Mouse (Mus musculus) spleen, postnatal 4 days (tissue): ENCODE measurements around the gene Gm20498.
A peak's percentile ranks its signal among the peaks of the same experiment; 100 is the strongest.
"Not testable (repeated sequence)": the region's sequence is repeated elsewhere in the genome, so short reads cannot be mapped to it uniquely, and the experiment has no call there.

Source experiments
- DNase-seq, 2 experiments: peaks; one replicate each; pipeline ENCODE4 v3.0.0; 2022; ENCODE audit warnings: low spot score in 2 of 2

Gm20498 gene

DNA sequence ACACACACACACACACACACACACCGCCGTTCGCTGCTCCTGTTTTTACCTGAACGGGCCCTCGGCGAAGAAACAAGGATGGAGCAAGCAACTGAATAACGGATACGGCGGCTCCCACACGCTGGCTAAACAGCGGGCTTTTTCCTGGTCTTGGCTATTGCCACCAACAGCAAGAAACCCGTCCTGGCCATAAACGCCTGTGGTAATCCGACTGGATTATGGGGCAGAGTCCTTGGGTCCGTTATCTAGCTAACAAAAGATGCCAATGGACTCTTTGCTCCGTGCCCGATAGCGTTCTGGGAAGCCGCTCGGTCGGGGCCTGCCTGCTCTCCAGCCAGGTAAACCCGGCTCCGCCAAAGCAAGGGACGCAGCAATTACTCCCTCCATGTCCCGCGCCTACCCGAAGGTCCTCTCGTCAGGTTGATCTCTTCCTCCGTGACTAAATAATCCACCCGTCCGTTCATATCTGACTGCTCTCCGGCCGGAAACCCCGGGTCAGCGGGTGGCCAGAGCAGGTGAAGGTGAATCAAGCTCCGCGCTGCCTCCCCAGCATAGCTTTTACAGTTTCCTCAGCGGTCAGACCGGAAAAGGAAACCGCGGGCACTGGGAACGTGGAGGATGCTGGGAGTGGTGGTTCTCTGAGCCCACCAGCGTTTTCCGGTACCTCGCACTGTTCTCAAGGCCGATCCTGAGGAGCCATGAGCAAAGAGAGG lies at the start of gene Gm20498, which contains the start of gene Synj2bp:
Gene Gm20498 (minus strand): TSS at position 590 of the 713 bp plus-strand sequence.
Gene Synj2bp (minus strand): TSS at position 596 of the 713 bp plus-strand sequence.
- peak; percentile 74 to 85 for DNase-seq

DNA sequence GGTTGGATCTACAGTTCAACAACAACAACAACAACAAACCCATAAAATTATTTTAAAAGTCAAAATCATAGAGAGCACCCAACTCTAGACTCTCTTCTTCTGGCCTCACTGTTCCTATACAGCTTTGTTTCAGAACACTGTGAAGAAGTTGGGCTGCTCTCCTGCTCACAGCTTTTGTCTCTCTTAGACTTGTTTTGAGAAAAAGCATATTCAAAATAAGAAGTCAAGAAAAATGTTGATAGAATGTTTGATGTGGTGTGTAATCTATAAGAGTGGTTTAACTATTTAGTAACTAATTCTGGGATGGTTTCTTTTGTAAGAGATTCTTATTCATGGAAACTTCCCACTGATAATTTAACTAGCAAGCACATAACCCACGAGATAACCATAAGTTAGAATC lies 35.7 kb upstream of the Gm20498 start, which contains the start of gene Adam21:
Gene Adam21 (minus strand): TSS at position 101 of the 400 bp plus-strand sequence.
- no peak for DNase-seq

DNA sequence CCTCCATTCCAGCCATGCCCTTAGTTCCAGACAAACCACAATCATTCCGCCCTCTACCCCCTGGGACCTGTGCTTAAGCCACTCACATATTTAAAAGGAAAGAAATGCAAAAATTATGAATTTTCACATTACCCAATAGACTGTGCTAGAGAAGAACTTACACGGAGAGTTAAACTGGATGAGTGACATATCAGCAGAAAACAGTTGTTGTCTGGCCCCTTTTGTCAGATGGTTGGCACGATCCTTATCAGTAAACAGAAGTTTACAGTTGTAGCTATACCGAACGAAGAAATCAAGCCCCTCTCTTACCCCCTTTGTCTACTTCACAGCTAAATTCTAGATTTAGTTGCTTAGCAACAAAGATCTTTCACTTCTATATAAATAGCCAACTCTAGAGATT lies 35.2 kb upstream of the Gm20498 start:
- DNase-seq = no peak

DNA sequence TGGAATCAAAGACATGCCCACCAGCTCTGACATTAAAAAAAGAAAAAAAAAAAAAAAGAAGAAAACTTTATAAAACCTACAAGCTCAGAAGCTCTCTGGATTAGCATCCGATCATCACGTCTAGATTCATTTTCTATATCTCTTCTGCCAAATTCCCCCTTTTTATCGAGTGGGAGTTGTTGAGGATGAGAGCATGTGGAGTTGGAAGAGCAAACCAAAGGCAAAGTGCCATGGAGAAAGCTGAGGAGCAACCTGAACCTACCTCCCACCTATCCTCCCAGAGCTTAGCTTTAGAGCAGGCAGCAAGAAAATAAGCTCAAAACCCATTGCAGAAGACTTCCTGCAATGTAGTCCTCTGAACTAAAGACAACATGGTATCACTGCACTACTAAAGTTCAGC lies 31.5 kb upstream of the Gm20498 start:
- DNase-seq = no peak

DNA sequence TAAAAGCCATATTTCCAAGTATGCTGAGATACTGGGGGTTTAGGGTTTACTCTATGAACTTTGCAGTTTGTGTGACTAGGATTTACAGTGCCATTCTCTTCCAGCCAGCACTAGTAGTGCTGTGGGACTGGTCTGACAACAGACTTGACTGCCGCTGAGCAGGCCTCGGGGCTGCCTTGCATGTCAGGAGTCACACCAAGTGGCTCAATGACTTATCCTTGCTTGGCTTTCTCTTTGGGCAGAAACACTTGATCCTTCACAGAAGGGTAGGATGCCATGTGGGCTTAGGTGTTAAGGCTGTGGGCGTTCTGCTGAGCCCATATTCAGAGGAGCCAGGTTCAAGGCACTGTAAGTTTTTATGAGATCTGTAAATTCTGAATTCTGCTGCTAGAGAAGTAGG lies 16.6 kb upstream of the Gm20498 start:
- DNase-seq = no peak

DNA sequence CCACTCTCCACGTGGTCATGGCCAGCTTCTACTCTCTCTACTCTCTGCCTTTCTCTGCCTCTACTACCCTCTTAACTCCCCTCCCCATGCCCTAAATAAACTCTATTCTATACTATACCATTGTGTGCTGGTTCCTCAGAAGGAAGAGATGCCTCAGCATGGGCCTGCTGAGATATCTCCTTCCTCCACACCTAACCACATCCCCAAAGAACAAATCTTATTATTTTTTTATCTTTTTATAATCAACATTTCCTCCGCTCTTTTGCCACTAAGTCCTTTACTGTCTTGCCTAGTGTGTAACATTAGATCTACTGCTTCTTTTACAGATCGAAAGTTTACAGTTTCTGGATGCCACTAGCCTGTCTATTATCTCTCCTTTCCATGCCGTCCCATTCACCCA lies 14.5 kb upstream of the Gm20498 start:
- no peak for DNase-seq

DNA sequence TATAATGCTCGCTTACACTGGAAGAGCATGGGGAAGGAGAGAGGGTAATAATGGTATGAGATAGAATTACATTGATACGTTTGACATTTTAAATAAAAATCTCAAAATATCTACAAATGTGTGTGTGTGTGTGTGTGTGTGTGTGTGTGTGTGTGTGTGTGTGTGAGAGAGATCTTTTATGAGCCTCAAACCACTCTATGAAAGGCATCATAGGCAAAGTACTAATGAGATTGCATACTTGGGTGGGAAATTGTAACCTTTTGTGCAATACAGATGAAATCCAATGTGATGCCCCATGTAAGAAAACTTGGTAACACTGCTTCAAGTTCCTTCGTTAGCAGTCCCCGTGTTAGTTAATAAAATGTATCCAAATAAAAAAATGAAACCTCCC lies 319 bp upstream of the Gm20498 start:
- no peak for DNase-seq

DNA sequence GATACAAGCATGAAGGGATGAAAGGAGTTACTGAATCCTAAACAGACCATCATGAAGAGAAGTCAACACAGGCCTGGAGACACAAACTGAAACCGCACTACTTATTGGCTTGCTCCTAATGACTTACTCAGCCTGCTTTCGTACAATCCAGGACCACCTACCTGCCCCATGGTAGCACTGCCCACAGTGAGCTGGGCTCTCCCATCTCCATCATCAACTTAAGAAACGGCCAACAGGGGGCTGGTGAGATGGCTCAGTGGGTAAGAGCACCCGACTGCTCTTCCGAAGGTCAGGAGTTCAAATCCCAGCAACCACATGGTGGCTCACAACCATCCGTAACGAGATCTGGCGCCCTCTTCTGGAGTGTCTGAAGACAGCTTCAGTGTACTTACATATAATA lies 2.1 kb downstream of the Gm20498 start:
- not testable (repeated sequence) for DNase-seq

DNA sequence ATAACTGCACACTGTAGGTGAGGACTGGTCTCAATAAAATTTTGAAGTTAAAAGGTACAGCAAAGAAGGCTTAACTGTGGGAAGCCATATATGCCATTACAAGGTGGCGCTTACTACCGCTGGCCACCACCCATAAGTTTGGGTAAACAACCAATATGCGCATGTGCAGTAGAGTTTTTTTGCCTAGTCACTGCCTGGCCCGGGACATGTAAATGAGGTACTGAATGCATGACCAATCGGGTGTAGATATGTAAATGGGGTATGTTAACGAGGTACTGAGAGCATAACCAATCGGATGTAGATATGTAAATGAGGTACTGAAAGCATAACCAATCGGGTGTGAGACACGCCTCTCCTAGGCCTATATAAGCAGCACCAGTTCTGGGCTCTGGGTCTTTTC lies 35.8 kb downstream of the Gm20498 start:
- DNase-seq = not testable (repeated sequence)

DNA sequence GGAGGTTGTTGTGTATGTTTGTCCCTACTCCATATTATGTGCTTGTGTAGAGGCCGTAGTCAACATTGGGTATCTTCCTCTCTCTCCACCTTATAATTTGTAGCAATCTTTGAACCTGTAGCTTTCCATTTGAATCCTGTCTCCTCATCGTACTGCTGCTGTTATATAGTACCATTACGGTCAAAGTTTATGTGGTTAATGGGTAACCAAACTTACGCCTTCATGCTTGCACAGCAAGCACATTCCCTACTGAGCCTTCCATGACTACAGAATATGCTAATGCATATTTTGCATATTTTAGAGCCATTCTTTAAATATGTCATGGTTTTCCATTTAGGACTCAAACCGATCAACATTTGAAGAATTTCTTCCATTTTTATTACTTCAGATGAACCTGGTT lies 42.2 kb downstream of the Gm20498 start:
- no peak for DNase-seq

DNA sequence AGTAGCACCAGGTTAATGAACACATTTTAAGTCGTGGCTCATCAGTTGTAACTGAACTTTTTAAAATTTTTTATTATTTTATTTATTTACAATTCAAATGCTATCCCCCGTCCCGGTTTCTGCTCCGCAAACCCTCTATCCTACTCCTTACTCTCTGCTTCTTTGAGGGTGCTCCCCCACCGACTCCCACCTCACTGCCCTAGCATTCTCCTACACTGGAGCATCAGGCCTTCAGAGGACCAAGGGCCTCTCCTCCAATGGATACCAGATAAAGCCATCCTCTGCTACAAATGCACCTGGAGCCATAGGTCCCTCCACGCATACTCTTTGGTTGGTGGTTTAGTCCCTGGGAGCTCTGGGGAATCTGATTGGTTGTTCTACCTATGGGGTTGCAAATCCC lies 47.4 kb downstream of the Gm20498 start:
- DNase-seq = no peak

DNA sequence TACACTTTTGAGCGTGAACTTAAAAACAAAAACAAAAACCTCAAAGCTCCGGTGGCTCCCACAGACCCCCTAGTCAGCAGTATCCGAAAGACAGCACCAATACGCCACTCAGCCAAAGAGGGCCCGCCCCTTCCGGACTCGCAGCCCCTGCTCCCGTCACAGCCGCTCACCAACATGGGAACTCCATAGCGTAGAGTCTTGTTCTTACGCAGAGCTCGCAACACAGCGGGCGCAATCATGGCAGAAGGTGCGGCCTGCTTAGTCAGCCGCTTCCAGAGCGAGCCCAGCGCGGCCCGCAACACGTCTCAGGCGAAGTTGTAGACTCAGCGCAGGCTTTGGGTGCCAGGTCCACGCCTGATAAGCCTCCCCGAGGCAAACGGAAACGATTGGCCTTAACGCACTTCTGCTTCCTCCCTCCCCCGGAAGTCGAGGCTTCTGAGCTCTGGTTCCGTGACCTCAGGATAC lies 47.9 kb downstream of the Gm20498 start, which contains the start of gene Cox16:
Gene Cox16 (minus strand): TSS at position 401 of the 465 bp plus-strand sequence.
- peak; percentile 75 to 88 for DNase-seq

DNA sequence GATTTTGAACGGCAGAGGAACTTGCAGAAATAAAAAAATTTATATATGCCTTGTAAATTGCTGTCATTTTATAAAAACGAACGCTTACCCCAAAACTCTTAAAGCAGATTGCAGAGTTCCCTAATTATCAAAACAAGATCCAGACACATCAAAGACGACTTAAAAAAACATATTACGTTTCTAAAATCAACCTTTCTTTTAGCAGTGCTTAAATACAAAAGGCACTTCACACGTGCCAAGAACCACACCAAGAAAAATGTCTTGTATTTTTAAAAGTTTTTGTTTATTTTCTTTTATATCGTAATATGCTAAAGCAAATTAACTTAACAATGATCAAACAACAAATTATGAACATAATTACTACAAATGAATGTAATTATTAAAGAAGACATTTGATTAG lies 48.5 kb downstream of the Gm20498 start:
- DNase-seq = no peak

DNA sequence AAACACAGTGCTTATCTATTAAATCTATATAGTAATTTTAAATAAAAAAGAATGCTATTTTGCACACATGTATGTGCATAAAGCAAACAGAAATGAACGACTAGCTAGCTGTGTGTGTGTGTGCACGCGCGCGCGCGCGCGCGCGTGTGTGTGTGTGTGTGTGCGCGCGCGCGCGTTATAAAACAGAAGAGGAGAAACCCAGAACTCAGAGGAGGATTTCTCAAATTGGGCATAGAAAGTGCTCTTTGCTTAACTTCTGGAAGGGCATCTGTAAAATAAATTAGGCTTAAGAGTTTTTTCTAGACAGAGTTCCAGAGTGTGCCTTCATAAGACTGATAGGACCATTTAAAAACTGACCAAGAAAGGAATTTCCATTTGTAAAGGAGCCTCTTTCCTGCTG lies 49.0 kb downstream of the Gm20498 start:
- DNase-seq = no peak

DNA sequence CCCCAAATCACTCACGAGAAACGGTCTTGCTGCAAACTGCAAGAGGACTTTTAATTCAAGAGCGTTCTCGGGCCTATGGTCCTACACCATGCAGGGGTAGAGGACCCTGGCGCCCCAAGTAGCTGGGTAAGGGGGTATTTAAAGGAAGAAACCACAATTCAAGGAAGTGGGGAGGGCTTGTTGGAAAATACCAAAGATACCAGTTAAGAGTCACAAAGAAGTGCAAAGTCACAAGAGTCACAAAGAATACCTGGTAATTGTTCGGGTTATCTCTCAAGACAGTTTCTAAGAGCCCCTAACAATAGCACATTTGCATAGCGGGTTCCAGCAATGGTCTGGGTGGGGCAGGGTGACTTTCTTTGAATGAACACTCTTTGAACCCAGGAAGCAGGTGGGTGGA lies 73.7 kb downstream of the Gm20498 start:
- not testable (repeated sequence) for DNase-seq

DNA sequence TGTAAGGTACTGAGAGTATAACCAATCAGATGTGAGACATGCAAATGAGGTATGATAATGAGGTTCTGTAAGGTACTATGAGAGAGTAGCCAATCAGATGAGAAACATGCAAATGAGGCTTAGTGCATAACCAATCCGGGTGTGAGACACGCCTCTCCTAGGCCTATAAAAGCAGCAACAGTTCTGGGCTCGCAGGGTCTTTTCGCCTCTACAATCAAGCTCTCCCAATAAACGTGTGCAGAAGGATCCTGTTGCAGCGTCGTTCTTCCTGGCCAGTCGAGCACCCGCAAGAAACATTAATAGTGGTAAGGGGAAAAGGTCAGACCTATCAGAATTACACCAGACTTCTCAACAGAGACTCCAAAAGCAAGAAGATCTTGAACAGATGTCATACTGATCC lies 93.7 kb downstream of the Gm20498 start:
- DNase-seq = not testable (repeated sequence)

DNA sequence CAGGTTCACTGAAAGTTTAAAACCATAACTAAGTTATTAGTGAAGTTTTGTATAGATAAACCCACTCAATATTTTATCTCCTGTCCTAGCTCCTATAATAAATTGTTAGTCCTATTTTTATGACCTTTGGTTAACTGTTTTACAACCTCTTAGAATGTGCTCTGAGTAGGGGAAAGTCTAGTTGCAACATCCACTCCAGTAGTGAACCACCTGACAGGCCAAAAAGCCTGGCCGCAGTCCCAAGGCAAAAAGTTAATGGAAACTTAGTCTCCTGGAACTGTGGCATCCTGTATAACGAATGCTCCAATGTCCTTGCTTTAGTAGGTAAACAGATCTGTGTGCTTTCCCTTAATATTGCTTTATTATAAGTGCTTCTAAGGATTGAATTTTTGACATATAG lies 97.9 kb downstream of the Gm20498 start:
- not testable (repeated sequence) for DNase-seq

DNA sequence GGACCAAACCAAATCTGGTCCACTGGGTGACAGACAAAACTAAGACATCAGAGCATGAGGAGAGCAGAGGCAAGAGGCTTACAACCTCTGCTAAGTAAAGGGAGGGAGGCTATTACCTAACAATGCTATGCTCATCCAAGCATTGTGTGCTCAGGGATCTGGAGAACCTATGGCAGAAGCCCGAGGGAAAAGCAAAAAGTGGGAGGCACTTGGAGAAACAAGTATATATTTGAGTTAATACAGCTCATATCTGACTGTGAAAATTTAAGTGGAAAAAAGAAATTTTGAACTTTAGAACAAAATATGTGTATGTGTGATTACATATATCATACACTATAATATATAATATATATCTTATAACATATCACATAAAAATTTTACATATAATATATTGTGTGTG lies 110.9 kb downstream of the Gm20498 start, which contains the start of gene Adam4:
Gene Adam4 (minus strand): TSS at position 101 of the 400 bp plus-strand sequence.
- DNase-seq = no peak

DNA sequence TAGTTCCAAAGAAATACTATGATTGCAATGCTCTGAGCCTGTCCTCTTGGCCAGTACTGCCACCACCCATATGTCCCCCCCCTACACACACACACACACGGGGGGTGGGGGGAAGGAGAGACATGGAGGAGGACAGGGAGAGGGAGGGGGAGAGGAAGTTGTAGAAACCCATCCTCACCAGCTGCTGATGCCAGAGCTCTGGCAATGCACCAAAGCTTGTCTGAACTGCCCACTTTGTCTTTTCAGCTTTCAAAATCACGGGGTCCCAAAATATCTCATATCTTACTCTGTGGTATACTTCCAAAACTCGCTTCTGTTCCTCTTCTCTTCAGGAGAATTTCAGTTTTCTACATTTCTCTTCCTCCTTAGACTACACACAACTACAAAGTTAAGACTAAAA lies 119.5 kb downstream of the Gm20498 start:
- DNase-seq = no peak

DNA sequence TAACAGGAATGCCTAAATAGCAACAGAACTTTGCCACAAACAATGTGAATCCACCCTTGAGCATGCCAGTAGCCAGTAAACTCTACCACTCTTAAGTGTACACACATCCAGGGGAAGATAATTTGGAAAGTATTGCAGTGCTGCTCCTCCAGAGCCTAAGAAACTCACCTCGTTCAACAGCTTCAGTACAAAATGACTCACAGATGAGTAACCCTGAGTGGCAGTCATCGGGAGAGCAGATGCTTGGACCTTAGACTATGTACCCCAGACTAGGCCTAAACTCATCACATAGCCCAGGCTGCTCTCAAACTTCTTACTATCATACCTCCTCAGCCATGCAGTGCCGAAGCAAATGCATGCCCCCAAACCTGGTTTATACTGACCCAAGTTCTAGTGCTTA lies 123.7 kb downstream of the Gm20498 start:
- DNase-seq = no peak

DNA sequence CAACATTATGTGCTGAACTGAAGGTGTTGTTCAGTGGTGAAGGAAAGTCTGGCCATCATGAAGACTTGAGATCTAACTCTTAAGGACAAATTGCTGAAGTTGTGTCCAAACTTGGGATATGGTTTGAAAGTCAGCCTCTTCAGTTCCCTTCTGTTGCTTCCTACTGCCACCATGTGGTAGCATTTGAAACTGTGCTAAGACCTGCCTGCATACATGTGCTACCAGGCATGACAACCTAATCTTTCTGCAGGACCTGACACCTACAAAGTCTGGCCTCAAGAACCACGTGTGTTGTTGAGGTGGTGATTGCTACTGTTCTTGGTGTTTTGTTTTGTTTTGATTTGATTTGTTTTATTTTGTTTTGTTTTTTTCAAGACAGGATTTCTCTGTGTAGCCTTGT lies 130.5 kb downstream of the Gm20498 start:
- no peak for DNase-seq

DNA sequence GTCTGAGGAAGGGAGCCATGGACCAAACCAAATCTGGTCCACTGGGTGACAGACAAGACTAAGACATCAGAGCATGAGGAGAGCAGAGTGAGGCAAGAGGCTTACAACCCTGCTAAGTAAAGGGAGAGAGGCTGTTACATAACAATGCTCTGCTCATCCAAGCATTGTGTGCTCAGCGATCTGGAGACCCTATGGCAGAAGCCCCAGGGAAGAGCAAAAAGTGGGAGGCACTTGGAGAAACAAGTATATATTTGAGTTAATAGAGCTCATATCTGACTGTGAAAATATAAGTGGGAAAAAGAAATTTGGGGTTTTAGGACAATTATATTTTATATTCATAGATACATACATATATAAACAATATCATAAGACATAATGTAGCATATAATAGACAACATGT lies 153.3 kb downstream of the Gm20498 start, which contains the start of gene Gm4787:
Gene Gm4787 (minus strand): TSS at position 101 of the 400 bp plus-strand sequence.
- not testable (repeated sequence) for DNase-seq

DNA sequence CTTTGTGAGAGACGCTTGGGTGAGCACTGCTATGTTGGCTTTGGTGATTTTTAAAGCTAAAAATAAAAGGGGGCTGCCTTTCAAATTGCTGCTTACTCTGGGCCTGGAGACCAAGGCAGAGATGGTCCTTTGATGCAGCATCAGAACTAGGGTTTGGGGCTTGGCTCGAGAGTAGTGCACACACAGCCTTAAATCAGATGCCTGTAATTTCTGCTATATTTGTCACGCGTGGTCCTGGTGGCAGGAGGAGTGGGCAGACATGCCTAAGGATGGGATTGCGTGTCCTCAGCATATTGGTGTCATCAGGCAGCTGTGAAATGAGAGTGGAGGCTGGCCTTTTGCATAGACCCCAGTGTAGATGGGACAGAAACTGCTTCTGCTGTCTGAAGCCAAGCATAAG lies 198.9 kb downstream of the Gm20498 start:
- DNase-seq = no peak
